Mouse (Mus musculus): ENCODE measurements around the gene S100a3. TPM values are rescaled to one million over a fixed set of nuclear protein-coding genes. Genes with fewer than 3 reads are reported as not detected.

Gene S100a3
- polyA plus RNA-seq, 1 experiment from 2014 or later, result 0.39 TPM

- no peaks in the 10 kb centered on the region for H3K36me3 ChIP-seq (ENCODE audit: control insufficient read depth, insufficient read depth, low read length)
- DNase-seq (ENCODE audit: low spot score) (no peak), ATAC-seq (replicated peaks; ENCODE audit: low FRiP score, low TSS enrichment, low read depth) (no peak)
- no peaks in the 10 kb centered on the region for H3K27me3 ChIP-seq (replicated peaks; ENCODE audit: control insufficient read depth, insufficient read depth, low read length)
- H3K4me1 ChIP-seq (replicated peaks; ENCODE audit: control insufficient read depth, insufficient read depth, low read length), result peaks cover 7% of the 10 kb centered on the region
- H3K9ac ChIP-seq (ENCODE audit: low read length), result no peak overlapping the region
- no peak overlapping the region for H3K4me3 ChIP-seq (ENCODE audit: low read depth, low read length)
- WGBS, result 82% methylated on average over 1 of the region's 1 CpGs
- H3K4me2 ChIP-seq (ENCODE audit: low read length), result peak overlapping the region; percentile 26; the same call in 1 of the 2 replicates
- H3K9me3 ChIP-seq (ENCODE audit: control insufficient read depth, low read length), result no peaks in the 10 kb centered on the region
- no peak overlapping the region for H3K27ac ChIP-seq (ENCODE audit: low read depth)
Observed at GRCm38 (mm10) chr3:90615911-90616310, 55.5 kb downstream of the S100a3 start.

- ATAC-seq (replicated peaks; ENCODE audit: low FRiP score, low TSS enrichment, low read depth), result no peak
- Histone ChIP-seq H3K27me3 (replicated peaks; ENCODE audit: control insufficient read depth, insufficient read depth, low read length) (no peaks in the 10 kb centered on the region), H3K36me3 (ENCODE audit: control insufficient read depth, insufficient read depth, low read length) (no peaks in the 10 kb centered on the region), H3K4me3 (ENCODE audit: low read depth, low read length) (no peak overlapping the region), H3K9me3 (ENCODE audit: control insufficient read depth, low read length) (no peaks in the 10 kb centered on the region), H3K4me1 (replicated peaks; ENCODE audit: control insufficient read depth, insufficient read depth, low read length) (peaks cover 7% of the 10 kb centered on the region), H3K9ac (ENCODE audit: low read length) (no peak overlapping the region), H3K27ac (ENCODE audit: low read depth) (no peak overlapping the region), H3K4me2 (ENCODE audit: low read length) (no peak overlapping the region)
- DNase-seq (ENCODE audit: low spot score), result no peak
- WGBS, result 16% methylated on average over 1 of the region's 1 CpGs
Observed at GRCm38 (mm10) chr3:90617586-90617985, 57.2 kb downstream of the S100a3 start.

- Histone ChIP-seq H3K4me1 (replicated peaks; ENCODE audit: control insufficient read depth, insufficient read depth, low read length) (peaks cover 12% of the 10 kb centered on the region), H3K27me3 (replicated peaks; ENCODE audit: control insufficient read depth, insufficient read depth, low read length) (no peaks in the 10 kb centered on the region), H3K4me2 (ENCODE audit: low read length) (no peak overlapping the region), H3K4me3 (ENCODE audit: low read depth, low read length) (no peak overlapping the region), H3K27ac (ENCODE audit: low read depth) (no peak overlapping the region), H3K36me3 (ENCODE audit: control insufficient read depth, insufficient read depth, low read length) (no peaks in the 10 kb centered on the region), H3K9ac (ENCODE audit: low read length) (no peak overlapping the region), H3K9me3 (ENCODE audit: control insufficient read depth, low read length) (no peaks in the 10 kb centered on the region)
- no peak for ATAC-seq (replicated peaks; ENCODE audit: low FRiP score, low TSS enrichment, low read depth)
- 47% methylated on average over 7 of the region's 7 CpGs for WGBS
- DNase-seq (ENCODE audit: low spot score), result no peak
Observed at GRCm38 (mm10) chr3:90621552-90621951, 61.2 kb downstream of the S100a3 start.

GRCm38 (mm10) chr3:90623435-90624071 lies 63.2 kb downstream of the S100a3 start:
- peak overlapping the region; percentile 39; the same call in 1 of the 2 replicates for H3K27ac ChIP-seq (ENCODE audit: low read depth)

GRCm38 (mm10) chr3:90625496-90625895 lies 65.1 kb downstream of the S100a3 start:
- no peak overlapping the region for H3K4me3 ChIP-seq (ENCODE audit: low read depth, low read length)
- peaks cover 12% of the 10 kb centered on the region for H3K4me1 ChIP-seq (replicated peaks; ENCODE audit: control insufficient read depth, insufficient read depth, low read length)
- 75% methylated on average over 5 of the region's 5 CpGs for WGBS
- DNase-seq (ENCODE audit: low spot score) (no peak), ATAC-seq (replicated peaks; ENCODE audit: low FRiP score, low TSS enrichment, low read depth) (no peak)
- H3K9ac ChIP-seq (ENCODE audit: low read length), result no peak overlapping the region
- H3K27ac ChIP-seq (ENCODE audit: low read depth), result peak overlapping the region; percentile 69; the same call in 1 of the 2 replicates
- no peaks in the 10 kb centered on the region for H3K9me3 ChIP-seq (ENCODE audit: control insufficient read depth, low read length)
- H3K36me3 ChIP-seq (ENCODE audit: control insufficient read depth, insufficient read depth, low read length), result no peaks in the 10 kb centered on the region
- no peaks in the 10 kb centered on the region for H3K27me3 ChIP-seq (replicated peaks; ENCODE audit: control insufficient read depth, insufficient read depth, low read length)
- H3K4me2 ChIP-seq (ENCODE audit: low read length), result no peak overlapping the region

More at GRCm38 (mm10) chr3:90623435-90624071, 63.2 kb downstream of the S100a3 start:
- DNase-seq (ENCODE audit: low spot score) (peak; percentile 86), ATAC-seq (replicated peaks; ENCODE audit: low FRiP score, low TSS enrichment, low read depth) (no peak)
- Histone ChIP-seq H3K36me3 (ENCODE audit: control insufficient read depth, insufficient read depth, low read length) (no peaks in the 10 kb centered on the region), H3K4me1 (replicated peaks; ENCODE audit: control insufficient read depth, insufficient read depth, low read length) (peaks cover 12% of the 10 kb centered on the region), H3K27me3 (replicated peaks; ENCODE audit: control insufficient read depth, insufficient read depth, low read length) (no peaks in the 10 kb centered on the region), H3K9ac (ENCODE audit: low read length) (no peak overlapping the region), H3K4me2 (ENCODE audit: low read length) (no peak overlapping the region), H3K9me3 (ENCODE audit: control insufficient read depth, low read length) (no peaks in the 10 kb centered on the region), H3K4me3 (ENCODE audit: low read depth, low read length) (no peak overlapping the region)
- WGBS, result 14% methylated on average over 2 of the region's 2 CpGs

GRCm38 (mm10) chr3:90626266-90627021 lies 66.1 kb downstream of the S100a3 start:
- no peak for DNase-seq (ENCODE audit: low spot score)
- Histone ChIP-seq H3K9ac (ENCODE audit: low read length) (no peak overlapping the region), H3K27me3 (replicated peaks; ENCODE audit: control insufficient read depth, insufficient read depth, low read length) (no peaks in the 10 kb centered on the region), H3K4me1 (replicated peaks; ENCODE audit: control insufficient read depth, insufficient read depth, low read length) (peaks cover 12% of the 10 kb centered on the region), H3K4me3 (ENCODE audit: low read depth, low read length) (no peak overlapping the region), H3K36me3 (ENCODE audit: control insufficient read depth, insufficient read depth, low read length) (no peaks in the 10 kb centered on the region), H3K9me3 (ENCODE audit: control insufficient read depth, low read length) (no peaks in the 10 kb centered on the region), H3K4me2 (ENCODE audit: low read length) (peak overlapping the region; percentile 3), H3K27ac (ENCODE audit: low read depth) (peak overlapping the region; percentile 69)
- WGBS, result 33% methylated on average over 9 of the region's 9 CpGs
- peak; percentile 75 for ATAC-seq (replicated peaks; ENCODE audit: low FRiP score, low TSS enrichment, low read depth)

- no peak overlapping the region for H3K4me3 ChIP-seq (ENCODE audit: low read depth, low read length)
- 91% methylated on average over 5 of the region's 5 CpGs for WGBS
- peaks cover 12% of the 10 kb centered on the region for H3K4me1 ChIP-seq (replicated peaks; ENCODE audit: control insufficient read depth, insufficient read depth, low read length)
- ATAC-seq (replicated peaks; ENCODE audit: low FRiP score, low TSS enrichment, low read depth), result no peak
- peak overlapping the region; percentile 69 for H3K27ac ChIP-seq (ENCODE audit: low read depth)
- H3K9me3 ChIP-seq (ENCODE audit: control insufficient read depth, low read length), result no peaks in the 10 kb centered on the region
- DNase-seq (ENCODE audit: low spot score), result no peak
- no peaks in the 10 kb centered on the region for H3K27me3 ChIP-seq (replicated peaks; ENCODE audit: control insufficient read depth, insufficient read depth, low read length)
- H3K36me3 ChIP-seq (ENCODE audit: control insufficient read depth, insufficient read depth, low read length), result no peaks in the 10 kb centered on the region
- peak overlapping the region; percentile 3; the same call in 1 of the 2 replicates for H3K4me2 ChIP-seq (ENCODE audit: low read length)
- no peak overlapping the region for H3K9ac ChIP-seq (ENCODE audit: low read length)
Observed at GRCm38 (mm10) chr3:90627366-90627765, 67.0 kb downstream of the S100a3 start.

GRCm38 (mm10) chr3:90627807-90628206 lies 67.4 kb downstream of the S100a3 start:
- WGBS, result 58% methylated on average over 4 of the region's 4 CpGs
- ATAC-seq (replicated peaks; ENCODE audit: low FRiP score, low TSS enrichment, low read depth), result no peak

More at GRCm38 (mm10) chr3:90627807-90628206, 67.4 kb downstream of the S100a3 start:
- Histone ChIP-seq H3K9ac (ENCODE audit: low read length) (no peak overlapping the region), H3K27ac (ENCODE audit: low read depth) (no peak overlapping the region), H3K4me1 (replicated peaks; ENCODE audit: control insufficient read depth, insufficient read depth, low read length) (peaks cover 12% of the 10 kb centered on the region), H3K9me3 (ENCODE audit: control insufficient read depth, low read length) (no peaks in the 10 kb centered on the region), H3K27me3 (replicated peaks; ENCODE audit: control insufficient read depth, insufficient read depth, low read length) (no peaks in the 10 kb centered on the region), H3K4me3 (ENCODE audit: low read depth, low read length) (no peak overlapping the region), H3K36me3 (ENCODE audit: control insufficient read depth, insufficient read depth, low read length) (no peaks in the 10 kb centered on the region), H3K4me2 (ENCODE audit: low read length) (no peak overlapping the region)
- DNase-seq (ENCODE audit: low spot score), result no peak
